Mouse (Mus musculus) large intestine, adult 2 months (tissue): ENCODE measurements at regions not wholly inside any gene's neighbourhood (a gene's known extent, or its start where the extent isn't known, plus 50 kb on each side); places are given as distances from the start of the nearest gene placed in this dataset.
"Not testable (repeated sequence)": the region's sequence is repeated elsewhere in the genome, so short reads cannot be mapped to it uniquely, and the experiment has no call there.

Source experiments
- DNase-seq: peaks from one replicate; pipeline ENCODE4 v3.0.0-alpha.2; 2012; ENCODE audit warnings: low read depth, low spot score
- WGBS: fragments of 180-500 bp; shearing (Covaris S2); methylation state at CpG from one replicate; pipeline ENCODE4 v1.1.7; 2018; 5-methylcytosine and 5-hydroxymethylcytosine counted together

DNA sequence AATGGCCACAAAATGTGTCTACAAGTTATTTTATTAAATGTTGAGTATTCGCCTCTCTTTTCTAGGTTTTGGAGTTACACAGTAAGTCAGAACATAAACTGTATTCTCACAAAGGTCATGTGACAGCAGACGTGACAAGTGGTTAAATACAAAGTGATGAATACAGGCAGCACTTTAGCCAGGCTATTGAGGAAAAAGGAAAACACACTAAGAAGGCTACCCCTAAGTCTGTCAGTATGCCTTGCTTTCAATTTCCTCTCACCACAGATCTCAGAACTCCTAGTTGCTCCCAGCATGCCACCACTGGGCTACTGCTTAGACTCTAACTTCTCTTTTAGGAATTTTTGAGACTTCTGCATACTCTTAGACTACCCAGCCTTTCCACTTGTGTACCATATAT, 297.9 kb upstream of the Pex5l start:
- no peak for DNase-seq
- WGBS: 51% methylated on average over 2 of the region's 2 CpGs

DNA sequence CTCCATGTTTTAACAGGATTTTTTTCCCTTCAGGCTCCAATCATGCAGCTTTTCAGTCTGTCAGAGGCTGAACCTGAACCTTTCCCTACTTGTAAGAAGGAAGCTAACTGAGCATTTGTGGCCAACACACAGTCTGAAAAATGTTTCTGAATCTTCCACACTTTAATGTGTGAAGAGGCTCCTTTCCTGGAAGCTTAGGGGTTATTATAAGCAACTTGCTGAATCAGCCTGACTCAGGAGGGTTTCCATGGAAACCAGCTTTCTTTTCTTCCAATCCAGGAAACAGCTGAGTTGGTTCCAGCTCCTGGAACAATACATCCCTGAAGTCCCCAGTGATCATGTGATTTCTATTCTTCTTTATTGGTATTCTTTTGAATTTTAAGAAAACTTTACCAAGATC, 297.5 kb upstream of the Pex5l start:
- no peak for DNase-seq

DNA sequence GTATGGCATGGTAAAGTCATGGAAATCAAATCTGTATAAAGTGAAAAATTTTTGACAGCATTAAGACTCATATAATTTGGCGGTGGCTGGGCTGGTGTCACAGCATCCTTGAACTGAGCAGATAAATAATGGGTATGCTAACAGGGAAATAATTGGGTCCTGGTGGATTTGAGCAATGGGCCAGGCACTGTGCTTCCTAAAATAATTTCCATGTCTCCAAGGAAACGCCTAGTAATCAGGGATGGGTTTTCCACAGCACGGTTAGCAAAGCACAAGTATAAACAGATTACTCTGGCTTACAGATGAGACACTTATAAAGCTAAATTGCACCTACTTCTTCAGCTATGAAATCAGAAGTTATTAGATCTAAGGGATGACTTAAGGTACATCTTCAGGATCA, 273.9 kb upstream of the Pex5l start:
- DNase-seq: no peak
- WGBS: 75% methylated on average over 3 of the region's 3 CpGs

DNA sequence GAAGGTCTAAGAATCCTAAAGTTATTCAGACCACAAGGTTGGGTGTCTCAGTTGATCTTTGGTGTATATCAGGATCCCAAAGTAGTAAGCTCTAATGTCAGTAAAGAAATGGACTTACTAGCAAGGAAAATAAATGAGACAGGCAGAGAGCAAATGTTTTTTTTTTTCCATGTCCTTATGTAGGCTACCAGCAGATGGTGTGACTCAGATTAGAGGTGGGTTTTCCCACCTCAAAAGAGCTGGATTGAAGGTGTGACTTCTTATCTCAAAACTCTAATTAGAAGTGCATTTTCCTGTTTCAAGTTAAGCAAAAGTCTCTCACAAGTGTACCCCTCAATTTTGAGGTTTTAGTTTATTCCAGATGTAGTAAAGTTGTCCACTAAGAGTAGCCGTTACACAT, 273.3 kb upstream of the Pex5l start:
- no peak for DNase-seq
- 75% methylated on average over 1 of the region's 1 CpGs for WGBS

DNA sequence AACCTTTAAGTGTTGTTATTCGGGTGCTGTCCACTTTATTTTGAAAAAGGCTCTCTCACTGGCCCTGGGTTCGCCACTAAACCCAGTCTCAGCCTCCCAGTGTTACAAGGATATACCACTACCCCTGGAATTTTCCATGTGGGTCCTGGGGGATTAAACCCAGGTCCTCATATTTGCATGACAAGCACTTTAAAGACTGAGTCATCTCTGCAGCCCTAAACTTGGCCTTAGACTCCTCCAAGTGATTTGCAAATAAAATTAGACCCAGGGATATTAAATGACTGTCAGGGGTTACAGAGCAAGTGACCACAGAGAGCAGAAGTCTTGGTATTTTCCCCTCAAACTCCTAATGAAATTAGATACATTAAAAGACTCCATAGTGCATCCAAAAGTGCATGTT, 258.9 kb upstream of the Pex5l start:
- WGBS: 53% methylated on average over 2 of the region's 2 CpGs

DNA sequence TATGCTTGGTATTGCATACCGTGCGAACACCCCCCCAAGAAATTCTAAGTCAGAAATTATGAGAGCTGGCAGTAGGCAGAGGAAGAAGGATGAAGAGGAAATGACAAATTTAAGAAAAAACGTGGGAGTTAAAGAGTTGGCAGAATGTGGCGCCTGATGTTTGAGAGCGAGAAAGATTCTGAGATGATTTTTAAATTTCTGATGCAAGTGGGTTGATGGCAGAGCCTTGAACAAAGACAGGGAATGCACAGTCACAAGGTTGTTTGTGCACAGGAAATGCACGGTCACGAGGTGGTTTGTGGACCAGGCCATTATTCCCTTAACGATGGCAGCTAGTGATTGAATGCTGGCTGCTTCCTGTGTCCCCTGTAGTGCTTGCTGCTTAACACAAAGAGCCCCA, 256.3 kb upstream of the Pex5l start:
- DNase-seq: no peak
- WGBS: 65% methylated on average over 8 of the region's 8 CpGs

More for the DNA sequence above, 258.9 kb upstream of the Pex5l start:
- no peak for DNase-seq

DNA sequence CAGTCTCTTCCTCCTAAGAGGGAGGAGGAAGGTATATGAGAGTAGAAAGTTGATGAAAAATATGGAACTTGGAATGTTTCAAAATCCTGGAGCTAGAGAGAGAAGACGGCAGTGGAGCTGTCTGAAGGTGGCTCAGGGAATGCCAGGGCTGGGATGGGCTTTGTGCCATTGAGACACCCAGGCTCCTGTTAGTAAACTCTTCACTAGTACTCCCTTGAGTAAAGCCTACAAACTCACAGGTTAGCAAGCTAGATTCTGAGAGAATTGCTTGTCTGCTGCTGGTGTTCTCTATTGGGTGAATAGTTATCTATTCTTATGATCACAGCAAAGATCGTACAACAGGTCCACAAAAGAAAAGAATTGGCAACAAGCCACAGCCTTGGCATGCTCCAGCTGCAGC, 255.3 kb upstream of the Pex5l start:
- WGBS: 61% methylated on average over 2 of the region's 2 CpGs
- DNase-seq: no peak

DNA sequence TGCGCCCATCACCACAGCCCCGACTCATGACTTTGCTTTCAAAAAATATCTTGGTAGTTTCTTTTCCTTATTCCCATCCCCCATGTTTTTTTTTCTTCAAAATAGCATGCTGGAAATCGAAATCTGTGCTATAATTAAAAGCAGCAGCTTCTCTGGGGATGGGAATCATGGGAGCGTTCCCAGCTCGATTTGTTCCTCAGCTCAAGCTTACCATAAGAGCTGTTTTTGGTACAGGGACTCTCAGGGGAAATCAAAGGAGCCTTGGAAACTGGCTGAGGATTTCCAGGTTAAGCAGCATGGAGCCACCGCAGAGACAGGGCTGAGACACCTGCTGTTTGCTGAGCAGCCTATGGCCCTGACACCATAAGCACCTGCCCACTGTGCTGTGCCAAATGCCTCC, 254.2 kb upstream of the Pex5l start:
- WGBS: 71% methylated on average over 6 of the region's 6 CpGs
- no peak for DNase-seq

DNA sequence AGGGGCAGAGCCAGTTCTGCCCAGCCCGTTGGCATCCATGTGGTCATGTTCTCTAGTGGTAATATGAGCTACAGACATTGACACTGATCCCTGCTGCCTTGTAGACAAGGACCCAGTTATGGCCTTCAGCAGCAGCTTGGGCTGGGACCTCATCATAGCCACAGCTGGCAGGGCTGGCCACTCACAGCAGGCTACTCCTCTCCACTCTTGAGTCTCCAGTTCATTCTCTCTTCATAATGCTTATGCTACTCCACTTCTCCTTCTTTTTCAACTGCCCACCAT, 249.4 kb upstream of the Pex5l start:
- WGBS: 67% methylated on average over 1 of the region's 1 CpGs
- DNase-seq: no peak

DNA sequence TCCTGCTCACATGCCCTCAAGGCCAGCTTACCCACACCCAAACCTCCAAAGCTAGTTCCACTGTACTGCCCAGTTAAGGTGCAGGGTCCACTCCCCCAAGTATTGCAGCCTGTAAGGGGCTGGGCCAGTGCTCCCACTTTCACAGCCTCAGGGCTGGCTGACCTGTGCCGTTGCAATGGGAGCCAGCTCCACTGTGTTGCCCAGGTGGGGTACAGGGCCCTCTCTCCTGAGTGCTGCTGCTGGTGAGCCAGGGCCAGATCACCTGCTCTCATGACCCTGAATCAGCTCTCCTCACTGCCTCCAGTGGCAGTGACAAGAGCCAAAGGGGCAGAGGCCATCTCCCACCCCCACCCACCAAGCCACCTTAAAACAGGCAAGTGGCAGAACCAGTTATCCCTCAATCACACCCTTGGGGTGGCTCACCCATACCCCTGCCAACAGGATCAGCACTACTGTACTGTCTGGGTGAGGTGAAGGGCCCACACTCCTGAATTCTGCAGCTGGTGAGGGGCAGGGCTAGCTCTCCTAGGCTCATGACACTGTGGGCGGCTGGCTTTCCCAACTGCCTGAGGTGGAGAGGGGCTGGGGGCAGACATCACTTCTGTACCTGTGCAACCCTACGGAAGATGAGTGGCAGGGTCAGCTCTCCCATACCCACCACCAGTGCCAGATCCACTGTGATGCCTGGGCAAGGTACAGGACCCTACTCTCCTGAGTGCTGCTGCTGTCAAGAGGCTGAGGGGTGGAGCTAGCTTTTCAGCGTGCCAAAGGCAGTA, 248.9 kb upstream of the Pex5l start:
- 83% methylated on average over 4 of the region's 4 CpGs for WGBS

DNA sequence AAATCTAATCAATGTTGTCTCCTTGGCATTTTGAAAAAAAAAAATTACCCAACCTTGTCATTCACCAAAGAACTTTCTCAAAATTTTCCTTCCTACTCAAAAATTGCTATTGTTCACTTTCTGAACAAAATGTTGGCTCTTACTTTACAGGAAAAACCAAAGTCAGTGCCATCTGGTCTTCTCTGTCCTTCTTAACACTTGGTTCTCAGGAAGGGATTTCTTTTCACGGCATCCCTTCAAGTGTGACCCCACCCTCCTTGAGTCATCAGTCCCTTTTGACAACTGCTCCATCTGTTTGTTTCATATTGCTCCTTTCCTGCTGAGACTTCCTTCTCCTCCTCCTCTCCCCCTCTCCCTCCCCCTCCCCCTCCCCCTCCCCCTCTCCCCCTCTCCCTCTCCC, 245.1 kb upstream of the Pex5l start:
- 19% methylated on average over 1 of the region's 1 CpGs for WGBS
- no peak for DNase-seq

More for the DNA sequence above, 248.9 kb upstream of the Pex5l start:
- DNase-seq: no peak

DNA sequence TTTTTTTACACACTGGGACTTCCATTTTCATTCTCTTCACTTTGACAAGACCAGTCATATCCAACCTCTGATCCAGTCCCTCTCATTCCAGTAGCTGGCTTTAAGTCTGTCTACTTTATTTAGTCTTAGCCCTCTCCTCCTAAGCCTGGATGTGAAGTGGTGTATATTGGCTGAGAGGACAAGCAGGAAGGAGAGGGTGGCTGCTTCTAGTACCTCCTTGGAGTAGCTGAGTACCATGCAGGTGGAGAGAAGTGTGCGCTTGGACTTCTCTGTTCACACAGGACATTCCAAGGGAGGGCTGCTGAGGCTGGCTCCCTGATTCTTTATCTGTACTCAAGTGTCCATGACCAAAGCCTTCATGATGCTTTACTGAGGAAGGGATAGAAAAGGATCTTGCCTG, 240.6 kb upstream of the Pex5l start:
- WGBS: 79% methylated on average over 1 of the region's 1 CpGs
- DNase-seq: no peak

DNA sequence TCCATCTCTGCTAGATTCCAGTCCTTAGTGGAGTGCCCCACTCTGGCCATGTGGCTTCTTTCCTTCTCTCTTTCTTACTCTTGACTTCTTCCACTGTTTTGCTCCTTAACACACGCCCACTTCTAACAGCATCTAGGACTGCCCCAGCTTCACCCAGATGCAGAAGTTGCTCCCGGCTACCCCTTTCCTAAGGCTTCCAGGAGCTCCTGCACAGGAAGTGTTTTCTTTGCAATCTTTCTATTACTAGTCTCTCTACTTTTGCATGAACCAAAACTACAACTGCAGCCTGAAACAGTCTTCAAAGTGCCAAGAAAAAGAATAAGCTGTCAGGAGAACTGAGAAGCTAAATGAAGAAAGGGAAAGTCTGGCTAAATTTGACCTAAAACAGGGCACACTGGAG, 236.6 kb upstream of the Pex5l start:
- 67% methylated on average over 2 of the region's 2 CpGs for WGBS
- DNase-seq: no peak

DNA sequence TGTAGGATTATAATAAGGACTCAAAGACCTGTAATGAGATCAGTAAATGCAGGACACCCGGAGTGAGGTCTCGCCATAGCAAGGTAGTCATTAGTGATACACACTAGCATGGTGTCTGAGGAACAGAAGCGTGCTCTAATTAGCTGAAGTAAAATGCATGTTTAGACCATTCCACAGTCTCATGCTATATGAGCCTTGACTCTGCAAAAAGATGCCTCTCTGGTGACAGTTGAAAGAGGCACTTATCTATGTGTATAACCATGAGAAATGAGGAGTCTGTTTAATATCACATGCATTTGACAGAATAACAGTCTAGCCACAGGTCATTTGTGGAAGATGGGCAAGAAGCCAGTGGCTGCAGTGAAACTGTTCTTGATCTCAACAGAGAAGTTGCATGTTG, 232.1 kb upstream of the Pex5l start:
- no peak for DNase-seq
- WGBS: 86% methylated on average over 3 of the region's 3 CpGs

DNA sequence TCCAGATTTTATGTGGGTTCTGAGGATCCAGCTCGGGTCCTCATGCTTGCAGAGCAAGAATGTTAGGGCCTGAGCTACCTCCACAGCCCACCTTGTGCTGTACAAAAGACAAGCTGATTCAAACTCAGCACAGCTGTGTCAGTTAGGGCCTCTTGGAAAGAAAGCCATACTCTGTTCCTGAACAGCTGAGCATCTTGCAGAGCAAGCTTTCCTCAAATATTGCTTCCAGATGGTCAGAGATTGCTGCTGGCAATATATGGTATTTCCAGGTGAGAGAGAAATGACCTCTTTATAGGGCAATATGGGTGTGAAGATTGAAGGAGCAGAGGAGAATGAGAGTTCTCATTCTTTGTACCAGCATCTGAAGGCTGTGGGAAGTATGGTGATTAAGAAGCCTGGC, 229.8 kb upstream of the Pex5l start:
- DNase-seq: no peak
- WGBS: 40% methylated on average over 1 of the region's 1 CpGs

DNA sequence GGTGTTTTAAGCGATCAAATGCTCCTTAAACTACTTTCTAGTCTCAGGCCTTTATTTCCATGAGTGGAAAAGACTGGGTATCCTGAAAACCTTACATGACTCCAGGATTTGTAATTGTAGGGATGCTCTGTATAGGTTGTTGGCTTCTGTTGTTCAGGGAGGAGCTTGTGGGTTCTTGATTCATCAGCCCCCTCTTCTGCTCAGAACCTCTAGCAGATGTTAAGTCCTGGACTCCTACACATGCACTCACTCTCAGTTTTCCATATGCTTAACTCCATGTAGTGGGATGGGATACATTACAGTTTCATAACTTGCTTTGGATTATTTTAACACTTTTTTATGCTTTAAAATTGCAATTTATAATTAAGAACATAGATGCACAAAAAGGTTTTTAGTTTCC, 220.5 kb upstream of the Pex5l start:
- no peak for DNase-seq
- WGBS: 81% methylated on average over 1 of the region's 1 CpGs

DNA sequence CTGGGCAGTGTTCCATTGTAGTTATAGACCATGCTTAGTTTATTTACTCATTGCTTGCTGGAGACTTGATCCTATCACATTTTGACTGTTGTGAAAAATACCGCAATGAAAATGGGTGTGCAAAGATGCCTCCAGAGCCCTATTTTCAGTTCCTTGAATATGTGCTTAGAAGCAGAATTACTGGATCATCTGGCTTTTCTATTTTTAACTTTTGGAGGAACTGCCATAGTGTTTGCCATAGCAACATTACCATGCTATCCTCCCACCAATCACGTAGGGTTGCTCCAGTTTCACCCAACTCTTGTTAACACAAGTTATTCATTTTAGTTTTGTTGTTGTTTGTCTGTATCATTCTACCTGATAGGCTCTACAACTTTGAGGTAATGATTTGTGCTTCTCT, 217.0 kb upstream of the Pex5l start:
- DNase-seq: no peak
- 86% methylated on average over 2 of the region's 2 CpGs for WGBS

DNA sequence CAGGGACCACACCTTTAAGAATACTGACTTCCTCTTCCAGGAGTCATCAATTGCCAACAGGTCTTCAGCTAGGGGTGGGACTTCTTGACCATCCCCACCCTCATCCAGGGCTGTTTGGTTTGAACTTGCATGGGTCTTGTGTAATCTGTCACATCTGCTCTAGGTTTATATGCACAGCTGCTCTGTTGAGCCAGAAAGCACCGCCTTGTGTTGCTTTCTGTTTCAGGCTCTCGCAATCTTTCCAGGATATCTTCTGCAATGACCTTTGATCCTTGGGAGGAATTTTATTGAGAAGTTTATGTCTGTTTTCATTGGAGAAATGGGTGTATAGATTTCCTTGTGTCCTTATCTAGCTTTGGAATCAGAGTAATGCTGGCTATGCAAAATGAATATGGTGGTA, 210.8 kb upstream of the Pex5l start:
- WGBS: 38% methylated on average over 2 of the region's 2 CpGs

DNA sequence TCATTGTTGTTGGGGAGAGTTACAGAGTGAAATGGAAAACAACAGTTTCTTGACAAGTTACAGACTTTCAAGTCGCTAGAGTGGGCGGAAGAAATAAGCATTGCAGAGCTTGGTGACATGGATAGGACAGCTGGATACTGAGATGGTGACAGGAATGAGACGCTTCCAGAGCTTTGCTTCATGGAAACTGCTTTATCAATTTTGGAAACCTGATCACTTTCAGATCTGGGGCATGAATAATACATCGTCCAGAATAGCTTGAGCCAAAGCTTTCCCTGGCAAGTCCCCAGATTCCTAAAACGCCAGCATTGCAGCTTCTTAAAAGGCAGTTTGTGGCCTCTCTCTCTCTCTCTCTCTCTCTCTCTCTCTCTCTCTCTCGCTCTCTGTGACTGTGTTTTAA, 207.9 kb upstream of the Pex5l start:
- no peak for DNase-seq
- WGBS: 51% methylated on average over 6 of the region's 6 CpGs

More for the DNA sequence above, 210.8 kb upstream of the Pex5l start:
- peak; percentile 57 for DNase-seq

DNA sequence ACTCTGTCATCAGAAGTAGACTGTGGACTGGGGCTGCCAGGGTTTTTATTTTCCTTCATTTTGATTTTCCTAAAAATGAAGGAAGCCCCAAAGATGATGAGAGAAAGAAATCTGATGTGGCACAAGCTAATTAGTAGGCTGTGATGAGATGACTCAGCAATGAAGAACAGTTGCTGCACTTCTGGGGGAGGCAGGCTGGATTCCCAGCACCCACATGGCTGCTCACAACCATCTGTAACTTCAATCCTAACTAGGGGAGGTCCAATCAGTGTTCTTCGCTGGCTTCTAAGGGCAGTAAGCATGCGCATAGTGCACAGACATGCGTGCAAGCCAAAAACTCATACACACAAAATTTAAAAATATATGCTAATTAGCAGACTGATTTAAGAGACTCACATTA, 191.0 kb upstream of the Pex5l start:
- WGBS: 91% methylated on average over 3 of the region's 3 CpGs
- DNase-seq: no peak

DNA sequence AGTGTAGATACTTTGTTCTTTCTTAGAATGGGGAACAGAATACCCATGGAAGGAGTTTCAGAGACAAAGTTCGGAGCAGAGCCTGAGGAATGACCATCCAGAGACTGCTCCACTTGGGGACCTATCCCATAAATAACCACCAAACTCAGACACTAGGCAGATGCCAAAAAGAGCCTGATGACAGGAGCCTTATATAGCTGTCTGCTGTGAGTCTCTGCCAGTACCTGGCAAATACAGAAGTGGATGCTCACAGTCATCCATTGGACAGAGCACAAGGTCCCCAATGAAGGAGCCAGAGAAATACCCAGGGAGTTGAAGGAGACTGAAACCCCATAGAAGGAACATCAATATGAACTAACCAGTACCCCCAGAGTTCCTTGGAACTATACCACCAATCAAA, 174.6 kb upstream of the Pex5l start:
- not testable (repeated sequence) for DNase-seq
- 73% methylated on average over 1 of the region's 1 CpGs for whole genome bisulfite sequencing

DNA sequence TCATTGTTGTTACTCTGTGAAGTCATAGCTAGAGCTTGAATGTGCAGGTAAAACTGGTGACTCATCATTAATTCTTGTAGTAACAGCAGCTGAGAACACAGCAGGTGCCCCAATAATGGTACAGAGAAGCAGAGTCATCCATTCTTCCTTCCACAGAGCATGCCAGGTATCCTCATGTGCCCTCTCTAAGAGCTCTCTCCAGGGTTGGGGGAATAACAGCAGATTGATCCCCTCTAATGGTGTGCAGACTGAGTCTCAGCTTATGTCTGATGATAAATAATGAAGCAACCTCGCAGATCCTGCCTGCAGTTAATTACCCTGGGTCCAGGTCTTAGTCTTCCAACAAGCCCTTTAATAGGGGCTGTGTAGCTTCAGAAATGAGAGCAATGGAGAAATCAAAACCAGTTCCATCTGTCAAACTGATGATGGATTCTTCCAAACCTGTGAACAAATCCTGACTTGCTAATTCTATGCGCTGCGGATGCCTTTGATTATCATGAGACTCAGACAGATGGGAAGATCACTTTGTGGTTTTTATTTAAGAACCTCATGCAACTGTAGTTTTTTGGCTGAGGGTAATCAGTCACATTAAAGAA, 169.3 kb upstream of the Pex5l start:
- WGBS: 81% methylated on average over 3 of the region's 3 CpGs

More for the DNA sequence above, 169.3 kb upstream of the Pex5l start:
- no peak for DNase-seq
